Mouse (Mus musculus): ENCODE measurements around the gene Brd3.
"Not testable (repeated sequence)": the region's sequence is repeated elsewhere in the genome, so short reads cannot be mapped to it uniquely, and the experiment has no call there.

The Brd3 gene

GRCm38 (mm10) chr2:27507562-27507961 is at the start of gene Brd3:
TSS of gene Brd3 (minus strand) at chr2:27507662.
- no peak for DNase-seq (ENCODE audit: low read depth, low spot score)

GRCm38 (mm10) chr2:27556921-27557320 is 49.5 kb upstream of the Brd3 start:
- DNase-seq (ENCODE audit: low read depth, low spot score) = no peak

GRCm38 (mm10) chr2:27554308-27554707 is 46.8 kb upstream of the Brd3 start:
- DNase-seq (ENCODE audit: low read depth, low spot score) = no peak

- peak; percentile 86 for DNase-seq (ENCODE audit: low read depth, low spot score)
Observed at GRCm38 (mm10) chr2:27552620-27553287, 45.3 kb upstream of the Brd3 start.

GRCm38 (mm10) chr2:27548664-27549369 is 41.4 kb upstream of the Brd3 start:
- DNase-seq (ENCODE audit: low read depth, low spot score) = no peak

- DNase-seq (ENCODE audit: low read depth, low spot score) = no peak
Observed at GRCm38 (mm10) chr2:27547986-27548385, 40.5 kb upstream of the Brd3 start.

- no peak for DNase-seq (ENCODE audit: low read depth, low spot score)
Observed at GRCm38 (mm10) chr2:27547326-27547725, 39.9 kb upstream of the Brd3 start.

- DNase-seq (ENCODE audit: low read depth, low spot score) = not testable (repeated sequence)
Observed at GRCm38 (mm10) chr2:27546041-27546440, 38.6 kb upstream of the Brd3 start.

- DNase-seq (ENCODE audit: low read depth, low spot score) = not testable (repeated sequence)
Observed at GRCm38 (mm10) chr2:27545517-27545916, 38.1 kb upstream of the Brd3 start.

GRCm38 (mm10) chr2:27544613-27545012 is 37.2 kb upstream of the Brd3 start:
- no peak for DNase-seq (ENCODE audit: low read depth, low spot score)

- no peak for DNase-seq (ENCODE audit: low read depth, low spot score)
Observed at GRCm38 (mm10) chr2:27541225-27541624, 33.8 kb upstream of the Brd3 start.

- no peak for DNase-seq (ENCODE audit: low read depth, low spot score)
Observed at GRCm38 (mm10) chr2:27540515-27540836, 33.0 kb upstream of the Brd3 start.

GRCm38 (mm10) chr2:27539772-27540514 is 32.5 kb upstream of the Brd3 start:
- DNase-seq (ENCODE audit: low read depth, low spot score) = peak; percentile 99

GRCm38 (mm10) chr2:27539336-27539735 is 31.9 kb upstream of the Brd3 start:
- DNase-seq (ENCODE audit: low read depth, low spot score) = no peak

GRCm38 (mm10) chr2:27538455-27539330 is 31.2 kb upstream of the Brd3 start:
- DNase-seq (ENCODE audit: low read depth, low spot score) = peak; percentile 48

GRCm38 (mm10) chr2:27518283-27518682 is 10.8 kb upstream of the Brd3 start:
- peak; percentile 46 for DNase-seq (ENCODE audit: low read depth, low spot score)

GRCm38 (mm10) chr2:27516289-27516688 is 8.8 kb upstream of the Brd3 start:
- no peak for DNase-seq (ENCODE audit: low read depth, low spot score)

GRCm38 (mm10) chr2:27515341-27516166 is 8.1 kb upstream of the Brd3 start:
- DNase-seq (ENCODE audit: low read depth, low spot score) = peak; percentile 19

- DNase-seq (ENCODE audit: low read depth, low spot score) = peak; percentile 90
Observed at GRCm38 (mm10) chr2:27514639-27515328, 7.3 kb upstream of the Brd3 start, which contains the start of gene Wdr5. TSS of gene Wdr5 (plus strand) at chr2:27515157.

- DNase-seq (ENCODE audit: low read depth, low spot score) = no peak
Observed at GRCm38 (mm10) chr2:27513861-27514260, 6.4 kb upstream of the Brd3 start.
